Mouse (Mus musculus): Measurements from ENCODE around the gene AI467606. TPM values are rescaled to one million over a fixed set of nuclear protein-coding genes. Genes with fewer than 3 reads are reported as not detected.

The AI467606 gene
- polyA plus RNA-seq, 1 experiment, result 45.0 TPM

GRCm38 (mm10) chr7:127136181-127137071 is 45.3 kb downstream of the AI467606 start:
- no peaks in the 10 kb centered on the region for H3K79me2 ChIP-seq (ENCODE audit: control insufficient read depth, insufficient read depth)
- no peaks in the 10 kb centered on the region for H3K36me3 ChIP-seq (ENCODE audit: control insufficient read depth, insufficient read depth)
- H3K4me3 ChIP-seq, result peak overlapping the region; percentile 18
- H3K27me3 ChIP-seq (ENCODE audit: control insufficient read depth, insufficient read depth, insufficient read length), result no peaks in the 10 kb centered on the region
- no peak overlapping the region for H3ac ChIP-seq (ENCODE audit: control insufficient read depth, insufficient read length)
- TF ChIP-seq MAX (IDR thresholded peaks at IDR 0.05; ENCODE audit: low read depth) (no peak), REST (IDR thresholded peaks at IDR 0.05; ENCODE audit: insufficient read depth, insufficient read length) (no peak), CEBPB (IDR thresholded peaks at IDR 0.05; ENCODE audit: insufficient read depth, poor library complexity, severe bottlenecking) (no peak), TCF3 (IDR thresholded peaks at IDR 0.05; ENCODE audit: insufficient read length, low read depth) (no peak), POLR2AphosphoS2 (IDR thresholded peaks at IDR 0.05; ENCODE audit: insufficient read length, low read depth) (no peak), TCF12 (IDR thresholded peaks at IDR 0.05; ENCODE audit: insufficient read depth, poor library complexity, severe bottlenecking) (no peak), E2F4 (IDR thresholded peaks at IDR 0.05; ENCODE audit: insufficient read depth) (no peak), SRF (IDR thresholded peaks at IDR 0.05; ENCODE audit: control insufficient read depth, insufficient read length, low read depth) (no peak), USF1 (IDR thresholded peaks at IDR 0.05; ENCODE audit: low read depth) (no peak), MYOD1 (IDR thresholded peaks at IDR 0.05; ENCODE audit: control insufficient read depth in 1 of 3, insufficient read length in 2 of 3, low read depth in 2 of 3) (no peak), MYOG (IDR thresholded peaks at IDR 0.05; ENCODE audit: control insufficient read depth in 1 of 3, insufficient read depth in 1 of 3, insufficient read length in 2 of 3, low read depth in 2 of 3) (no peak), POLR2A (IDR thresholded peaks at IDR 0.05; ENCODE audit: insufficient read length, low read depth) (no peak)
- H3K4me2 ChIP-seq (ENCODE audit: low read depth), result peak overlapping the region; percentile 67

DNA sequence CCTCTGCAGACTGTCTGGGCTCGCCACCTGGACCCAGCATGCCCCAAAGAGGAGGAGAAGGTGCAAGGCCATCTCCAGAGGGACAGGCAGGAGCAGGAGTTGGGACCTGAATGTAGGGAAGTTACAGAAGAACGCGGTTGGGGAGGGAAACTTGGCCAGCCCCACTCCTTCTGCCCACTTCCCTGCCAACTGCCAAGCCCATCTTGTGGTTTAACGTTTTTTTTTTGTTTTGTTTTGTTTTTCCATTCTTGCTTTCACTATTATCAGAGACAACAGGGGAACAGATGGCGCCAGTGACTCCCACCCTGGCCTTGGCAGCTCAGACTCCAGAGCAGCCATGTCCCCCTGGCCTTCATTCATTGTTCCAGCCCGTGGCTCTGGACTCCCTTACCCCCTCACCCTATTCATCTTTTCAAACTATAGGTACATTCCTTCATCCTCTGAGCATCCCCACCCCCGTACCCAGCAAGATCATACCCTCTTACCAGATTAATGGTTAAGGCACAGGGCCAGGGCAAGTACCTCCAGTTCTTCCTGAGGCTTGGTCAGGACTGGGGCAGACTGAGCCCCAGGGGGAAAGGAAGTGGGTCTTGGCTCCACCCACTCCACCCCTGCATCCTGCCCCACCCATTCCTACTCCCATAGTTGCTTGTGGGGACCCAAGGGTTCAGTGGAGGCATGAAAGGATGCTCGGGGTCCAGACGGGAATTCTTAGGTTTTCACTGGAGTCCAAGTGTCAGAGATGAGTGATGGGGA is 46.3 kb downstream of the AI467606 start, which contains the start of gene Spn:
Gene Spn, minus strand, starts transcription at position 562 of the 756 bp plus-strand sequence.
- TF ChIP-seq POLR2AphosphoS2 (IDR thresholded peaks at IDR 0.05; ENCODE audit: insufficient read length, low read depth) (no peak), POLR2A (IDR thresholded peaks at IDR 0.05; ENCODE audit: insufficient read length, low read depth) (peak; percentile 56)
- peak within 1 kb of the TSS; percentile 18 for H3K4me3 ChIP-seq
- no peaks in the 10 kb centered on the region for H3K36me3 ChIP-seq (ENCODE audit: control insufficient read depth, insufficient read depth)
- H3K27me3 ChIP-seq (ENCODE audit: control insufficient read depth, insufficient read depth, insufficient read length), result no peaks in the 10 kb centered on the region
- H3K79me2 ChIP-seq (ENCODE audit: control insufficient read depth, insufficient read depth), result no peaks in the 10 kb centered on the region
- H3ac ChIP-seq (ENCODE audit: control insufficient read depth, insufficient read length), result no peak within 1 kb of the TSS
- H3K4me2 ChIP-seq (ENCODE audit: low read depth), result peak within 1 kb of the TSS; percentile 67

DNA sequence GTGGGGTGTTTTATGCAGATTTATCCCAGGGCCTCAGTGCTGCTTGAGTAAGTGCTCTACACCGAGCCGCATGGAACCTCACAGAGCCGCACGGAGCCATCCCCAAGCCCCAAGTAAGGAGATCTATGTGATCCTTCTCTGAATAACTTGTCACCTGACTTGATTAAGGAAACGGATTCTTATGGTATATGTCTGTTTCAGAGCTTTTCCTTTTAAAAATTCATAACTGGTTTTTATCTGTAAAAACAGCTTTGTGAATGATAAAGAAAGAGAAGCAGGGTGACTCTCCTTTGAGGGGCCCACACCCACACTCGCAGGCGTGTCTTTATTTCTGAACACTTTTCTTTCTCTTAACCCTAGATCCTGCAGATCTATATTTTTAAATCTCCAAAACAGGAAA is 47.9 kb downstream of the AI467606 start:
- Histone ChIP-seq H3K36me3 (ENCODE audit: control insufficient read depth, insufficient read depth) (no peaks in the 10 kb centered on the region), H3K4me3 (no peak overlapping the region), H3ac (ENCODE audit: control insufficient read depth, insufficient read length) (no peak overlapping the region), H3K79me2 (ENCODE audit: control insufficient read depth, insufficient read depth) (no peaks in the 10 kb centered on the region), H3K4me2 (ENCODE audit: low read depth) (no peak overlapping the region), H3K27me3 (ENCODE audit: control insufficient read depth, insufficient read depth, insufficient read length) (no peaks in the 10 kb centered on the region)
- TF ChIP-seq TCF12 (IDR thresholded peaks at IDR 0.05; ENCODE audit: insufficient read depth, poor library complexity, severe bottlenecking), result no peak
- no peak for TF ChIP-seq MAX (IDR thresholded peaks at IDR 0.05; ENCODE audit: low read depth)
- TF ChIP-seq SRF (IDR thresholded peaks at IDR 0.05; ENCODE audit: control insufficient read depth, insufficient read length, low read depth), result no peak
- no peak for TF ChIP-seq E2F4 (IDR thresholded peaks at IDR 0.05; ENCODE audit: insufficient read depth)
- TF ChIP-seq POLR2A (IDR thresholded peaks at IDR 0.05; ENCODE audit: insufficient read length, low read depth), result no peak
- no peak for TF ChIP-seq MYOG (IDR thresholded peaks at IDR 0.05; ENCODE audit: control insufficient read depth in 1 of 3, insufficient read depth in 1 of 3, insufficient read length in 2 of 3, low read depth in 2 of 3)
- TF ChIP-seq CEBPB (IDR thresholded peaks at IDR 0.05; ENCODE audit: insufficient read depth, poor library complexity, severe bottlenecking), result no peak
- TF ChIP-seq POLR2AphosphoS2 (IDR thresholded peaks at IDR 0.05; ENCODE audit: insufficient read length, low read depth), result no peak

DNA sequence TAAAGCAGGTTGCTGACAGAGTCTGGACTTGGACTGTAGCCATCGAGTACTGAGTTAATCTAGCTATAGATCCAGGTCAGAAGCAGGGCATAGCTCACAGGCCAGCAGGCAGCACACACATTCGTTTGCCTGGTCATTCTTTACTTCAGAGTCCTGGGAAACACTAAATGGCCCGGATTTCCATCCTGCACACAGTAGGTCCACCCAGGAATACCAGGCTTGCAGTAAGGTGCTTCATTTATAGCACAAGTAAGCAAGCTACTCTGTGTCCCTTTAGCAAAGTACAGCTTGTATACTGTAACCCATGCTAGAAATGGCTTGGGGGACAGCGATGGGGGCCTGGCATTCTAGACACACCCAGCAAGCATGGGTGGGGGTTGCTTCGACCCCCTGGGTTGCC is 48.4 kb downstream of the AI467606 start:
- H3K4me2 ChIP-seq (ENCODE audit: low read depth), result no peak overlapping the region
- no peak overlapping the region for H3K4me3 ChIP-seq
- H3ac ChIP-seq (ENCODE audit: control insufficient read depth, insufficient read length), result no peak overlapping the region
- no peaks in the 10 kb centered on the region for H3K27me3 ChIP-seq (ENCODE audit: control insufficient read depth, insufficient read depth, insufficient read length)
- no peak for TF ChIP-seq REST (IDR thresholded peaks at IDR 0.05; ENCODE audit: insufficient read depth, insufficient read length)
- no peak for TF ChIP-seq TCF3 (IDR thresholded peaks at IDR 0.05; ENCODE audit: insufficient read length, low read depth)
- TF ChIP-seq SRF (IDR thresholded peaks at IDR 0.05; ENCODE audit: control insufficient read depth, insufficient read length, low read depth), result no peak
- no peak for TF ChIP-seq POLR2AphosphoS2 (IDR thresholded peaks at IDR 0.05; ENCODE audit: insufficient read length, low read depth)
- TF ChIP-seq MYOD1 (IDR thresholded peaks at IDR 0.05; ENCODE audit: control insufficient read depth in 1 of 3, insufficient read length in 2 of 3, low read depth in 2 of 3), result no peak
- no peak for TF ChIP-seq CEBPB (IDR thresholded peaks at IDR 0.05; ENCODE audit: insufficient read depth, poor library complexity, severe bottlenecking)
- no peak for TF ChIP-seq USF1 (IDR thresholded peaks at IDR 0.05; ENCODE audit: low read depth)
- no peak for TF ChIP-seq MYOG (IDR thresholded peaks at IDR 0.05; ENCODE audit: control insufficient read depth in 1 of 3, insufficient read depth in 1 of 3, insufficient read length in 2 of 3, low read depth in 2 of 3)
- no peak for TF ChIP-seq E2F4 (IDR thresholded peaks at IDR 0.05; ENCODE audit: insufficient read depth)
- no peak for TF ChIP-seq MAX (IDR thresholded peaks at IDR 0.05; ENCODE audit: low read depth)
- no peak for TF ChIP-seq TCF12 (IDR thresholded peaks at IDR 0.05; ENCODE audit: insufficient read depth, poor library complexity, severe bottlenecking)
- H3K36me3 ChIP-seq (ENCODE audit: control insufficient read depth, insufficient read depth), result no peaks in the 10 kb centered on the region
- H3K79me2 ChIP-seq (ENCODE audit: control insufficient read depth, insufficient read depth), result no peaks in the 10 kb centered on the region

All from myocyte (in vitro differentiated cells).